Mouse (Mus musculus) splenic B cell, adult 2 months (primary cell): ENCODE results near the gene Clptm1.
"Not testable (repeated sequence)": the region's sequence is repeated elsewhere in the genome, so short reads cannot be mapped to it uniquely, and the experiment has no call there.

ENCODE experiments used
- DNase-seq: peaks from one replicate; pipeline ENCODE4 v3.0.0-alpha.2; 2011; ENCODE audit warnings: low read depth, low spot score
- H3K27me3 ChIP-seq: 2 replicates; pipeline ENCODE4 v1.6.1; 2012; ENCODE audit warnings: mild to moderate bottlenecking, low read length, moderate library complexity, mixed read lengths; ENCODE audit not compliant: control insufficient read depth, poor library complexity, insufficient read depth, severe bottlenecking
- H3K36me3 ChIP-seq: 2 replicates; pipeline ENCODE4 v1.6.1; 2012; ENCODE audit warnings: mild to moderate bottlenecking, low read length, moderate library complexity, mixed read lengths; ENCODE audit not compliant: control insufficient read depth, poor library complexity, insufficient read depth, severe bottlenecking

The Clptm1 gene

GRCm38 (mm10) chr7:19697949-19698906 lies 33.4 kb upstream of the Clptm1 start:
- Histone ChIP-seq H3K36me3 (no peaks in the 10 kb centered on the region), H3K27me3 (no peaks in the 10 kb centered on the region)
- peak; percentile 65 for DNase-seq

GRCm38 (mm10) chr7:19696336-19696873 lies 31.6 kb upstream of the Clptm1 start:
- Histone ChIP-seq H3K27me3 (no peaks in the 10 kb centered on the region), H3K36me3 (no peaks in the 10 kb centered on the region)
- DNase-seq, result no peak

- H3K36me3 ChIP-seq, result no peaks in the 10 kb centered on the region
- no peaks in the 10 kb centered on the region for H3K27me3 ChIP-seq
These were observed 31.0 kb upstream of the Clptm1 start for GRCm38 (mm10) chr7:19695881-19696280.

GRCm38 (mm10) chr7:19695213-19695594 lies 30.4 kb upstream of the Clptm1 start:
- DNase-seq, result no peak
- Histone ChIP-seq H3K36me3 (no peaks in the 10 kb centered on the region), H3K27me3 (no peaks in the 10 kb centered on the region)

More at GRCm38 (mm10) chr7:19695881-19696280, 31.0 kb upstream of the Clptm1 start:
- DNase-seq, result no peak

- no peak for DNase-seq
- Histone ChIP-seq H3K36me3 (no peaks in the 10 kb centered on the region), H3K27me3 (no peaks in the 10 kb centered on the region)
These were observed 29.7 kb upstream of the Clptm1 start for GRCm38 (mm10) chr7:19694336-19695212.

GRCm38 (mm10) chr7:19693421-19693820 lies 28.6 kb upstream of the Clptm1 start:
- H3K36me3 ChIP-seq, result no peaks in the 10 kb centered on the region
- DNase-seq, result no peak
- no peaks in the 10 kb centered on the region for H3K27me3 ChIP-seq

- no peak for DNase-seq
- Histone ChIP-seq H3K36me3 (no peaks in the 10 kb centered on the region), H3K27me3 (no peaks in the 10 kb centered on the region)
These were observed 27.3 kb upstream of the Clptm1 start, which contains the start of gene Apoc1 for GRCm38 (mm10) chr7:19691873-19692865. Gene Apoc1, minus strand, starts transcription at chr7:19692660.

- Histone ChIP-seq H3K36me3 (no peaks in the 10 kb centered on the region), H3K27me3 (no peaks in the 10 kb centered on the region)
- DNase-seq, result no peak
These were observed 26.6 kb upstream of the Clptm1 start for GRCm38 (mm10) chr7:19691434-19691833.

- DNase-seq, result no peak
- no peaks in the 10 kb centered on the region for H3K27me3 ChIP-seq
- H3K36me3 ChIP-seq, result no peaks in the 10 kb centered on the region
These were observed 26.0 kb upstream of the Clptm1 start for GRCm38 (mm10) chr7:19690845-19691244.

- no peak for DNase-seq
- Histone ChIP-seq H3K27me3 (no peaks in the 10 kb centered on the region), H3K36me3 (no peaks in the 10 kb centered on the region)
These were observed 23.8 kb upstream of the Clptm1 start for GRCm38 (mm10) chr7:19688611-19689010.

- Histone ChIP-seq H3K36me3 (no peaks in the 10 kb centered on the region), H3K27me3 (no peaks in the 10 kb centered on the region)
- no peak for DNase-seq
These were observed 23.3 kb upstream of the Clptm1 start for GRCm38 (mm10) chr7:19688101-19688500.

GRCm38 (mm10) chr7:19686927-19687583 lies 22.2 kb upstream of the Clptm1 start:
- H3K36me3 ChIP-seq, DNase-seq: not testable (repeated sequence)

GRCm38 (mm10) chr7:19686521-19686920 lies 21.7 kb upstream of the Clptm1 start:
- H3K27me3 ChIP-seq, result no peaks in the 10 kb centered on the region
- DNase-seq, result no peak

More at GRCm38 (mm10) chr7:19686927-19687583, 22.2 kb upstream of the Clptm1 start:
- H3K27me3 ChIP-seq, result not testable (repeated sequence)

More at GRCm38 (mm10) chr7:19686521-19686920, 21.7 kb upstream of the Clptm1 start:
- no peaks in the 10 kb centered on the region for H3K36me3 ChIP-seq
